Mouse (Mus musculus): ENCODE measurements at regions not wholly inside any gene's neighbourhood (a gene's known extent, or its start where the extent isn't known, plus 50 kb on each side); places are given as distances from the start of the nearest gene placed in this dataset.

DNA sequence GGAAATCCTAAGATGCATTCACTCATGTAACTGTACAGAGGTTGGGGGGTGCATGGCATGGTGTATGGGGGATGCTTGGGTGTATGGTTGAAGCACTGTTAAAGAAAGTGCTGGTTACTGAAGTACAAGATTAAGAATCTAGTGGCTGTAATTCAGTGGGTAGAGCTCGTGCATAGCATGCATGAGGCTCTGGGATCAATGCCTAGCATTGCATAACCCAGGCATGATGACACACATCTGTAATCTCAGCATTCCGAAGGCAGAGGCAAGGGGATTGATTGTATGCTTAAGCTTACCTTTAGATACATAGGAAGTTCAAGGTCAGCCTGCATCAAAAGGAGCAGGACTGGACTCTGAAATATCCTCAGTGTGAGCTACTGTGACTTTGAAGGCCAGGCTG lies 67.7 kb upstream of the Zfp280d start:
- no peak for TF ChIP-seq GATA1 (IDR thresholded peaks at IDR 0.05; ENCODE audit: borderline replicate concordance, low read length)
- no peak for TF ChIP-seq FLI1 (IDR thresholded peaks at IDR 0.05; ENCODE audit: low read length)

All from megakaryocyte, embryonic 14.5 days (primary cell).